Mouse (Mus musculus): ENCODE measurements around the gene Crisp2.
A peak's percentile ranks its signal among the peaks of the same experiment; 100 is the strongest.

DNA sequence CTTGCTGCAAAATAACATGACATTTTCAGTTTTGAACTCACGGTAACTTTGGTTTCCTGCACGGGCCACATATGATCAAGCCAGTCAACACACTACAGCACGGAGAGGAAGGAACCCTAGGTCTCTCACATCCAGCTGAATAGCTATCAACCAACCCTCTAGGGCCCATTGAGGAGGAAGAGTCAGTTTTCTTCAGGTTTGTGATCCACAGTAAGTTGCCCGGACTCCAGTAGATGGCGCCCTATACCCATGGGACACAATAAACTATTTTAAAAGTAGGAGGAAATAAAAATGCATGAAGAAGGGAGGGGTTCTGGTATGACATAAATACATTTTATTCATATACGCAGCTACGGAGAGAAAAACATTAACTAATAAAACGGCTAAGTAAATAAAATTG, 17.7 kb upstream of the Crisp2 start:
- TF ChIP-seq CTCF (IDR thresholded peaks at IDR 0.05; ENCODE audit: low read depth, low read length) (peak; percentile 43; the same call in 1 of the 2 replicates), GATA1 (IDR thresholded peaks at IDR 0.05; ENCODE audit: borderline replicate concordance, low read length) (no peak), POLR2AphosphoS5 (IDR thresholded peaks at IDR 0.05; ENCODE audit: insufficient replicate concordance, low read depth, low read length) (no peak)
